Mouse (Mus musculus) cerebellum, adult 2 months (tissue): ENCODE data around the gene Mrps23.

Source experiments
- CTCF ChIP-seq: fragments of 200-500 bp; IDR thresholded peaks from 2 replicates; pipeline ENCODE4 v1.5.1; 2011; ENCODE audit warnings: low read depth, mild to moderate bottlenecking, control low read depth, low read length, moderate library complexity, borderline replicate concordance; ENCODE audit not compliant: insufficient read depth
- POLR2A ChIP-seq: fragments of 200-500 bp; IDR thresholded peaks from 2 replicates; pipeline ENCODE4 v1.6.1; 2011; ENCODE audit warnings: low read length, control low read depth, borderline replicate concordance; ENCODE audit not compliant: insufficient read depth

DNA sequence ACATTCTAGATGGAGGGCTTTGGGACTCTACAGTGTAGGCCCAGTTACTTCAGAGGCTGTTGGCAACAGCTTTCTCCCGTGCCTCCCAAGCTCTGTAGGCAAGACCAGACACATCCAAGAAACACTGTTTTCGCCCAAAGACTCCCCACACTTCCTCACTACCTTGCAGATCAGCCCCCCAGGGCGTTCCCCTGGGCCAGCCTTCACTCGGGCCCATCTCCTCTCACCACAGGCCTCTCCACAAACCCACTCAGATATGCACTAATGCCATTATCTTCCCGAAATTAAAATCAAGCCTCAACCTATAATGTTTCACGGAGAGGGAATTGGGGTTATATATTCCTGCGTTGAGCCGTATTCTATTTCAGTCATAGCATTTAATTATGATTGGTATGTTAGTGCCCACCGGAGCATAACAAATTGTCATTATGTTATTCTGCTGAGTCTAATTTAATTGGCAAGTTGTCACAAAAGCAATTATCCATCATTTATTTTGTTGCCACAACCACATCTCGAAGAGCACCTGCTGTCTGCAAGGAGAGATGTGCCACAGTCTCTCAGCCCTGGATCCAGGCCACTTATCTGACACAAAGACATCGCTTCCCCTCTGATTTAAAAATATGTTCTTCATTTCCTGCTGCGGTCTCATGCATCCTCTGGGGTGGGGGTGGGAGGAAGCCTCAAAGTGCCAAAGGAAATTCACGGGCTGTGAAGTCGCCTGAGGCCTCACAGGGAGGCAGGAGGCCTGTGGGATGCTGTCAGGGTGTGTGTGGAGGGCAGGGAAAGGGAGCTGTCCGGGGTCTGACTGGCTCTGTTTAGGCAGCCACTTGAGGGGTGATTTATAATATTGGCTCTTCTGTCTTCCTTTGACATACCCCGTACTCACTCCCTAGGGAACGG, 29.6 kb downstream of the Mrps23 start:
- no peak for TF ChIP-seq CTCF
- TF ChIP-seq POLR2A: no peak
